Mouse (Mus musculus) MEL (cell line): ENCODE results near the gene Cpne1.

Experiments
- CHD2 ChIP-seq: IDR thresholded peaks from 2 replicates; pipeline ENCODE4 v1.6.1; 2011; ENCODE audit warnings: low read length, improper control_type of control experiment
- CTCF ChIP-seq, 3 experiments: IDR thresholded peaks in 2 of 3; conservative IDR thresholded peaks in 1 of 3; 2 replicates each; pipeline ENCODE4 v1.5.1; 2011 to 2012; ENCODE audit warnings: low read length in 3 of 3, low read depth in 2 of 3, mild to moderate bottlenecking in 2 of 3, improper control_type of control experiment in 1 of 3, inconsistent platforms in 1 of 3, mixed read lengths in 1 of 3, moderate library complexity in 1 of 3; ENCODE audit not compliant: control insufficient read depth in 1 of 3, insufficient read depth in 1 of 3, poor library complexity in 1 of 3, severe bottlenecking in 1 of 3
- EP300 ChIP-seq, 2 experiments: IDR thresholded peaks; 2 replicates each; pipeline ENCODE4 v1.6.1; 2011; ENCODE audit warnings: improper control_type of control experiment in 2 of 2, low read length in 2 of 2, low read depth in 1 of 2, mild to moderate bottlenecking in 1 of 2
- GATA1 ChIP-seq: IDR thresholded peaks from 2 replicates; pipeline ENCODE4 v1.6.1; 2011; ENCODE audit warnings: low read depth, low read length, improper control_type of control experiment
- MAFK ChIP-seq: IDR thresholded peaks from 2 replicates; pipeline ENCODE4 v1.6.1; 2011; ENCODE audit warnings: low read depth, mild to moderate bottlenecking, low read length, improper control_type of control experiment, borderline replicate concordance
- MXI1 ChIP-seq: IDR thresholded peaks from 2 replicates; pipeline ENCODE4 v1.6.1; 2011; ENCODE audit warnings: mild to moderate bottlenecking, low read depth, low read length, improper control_type of control experiment
- NRF1 ChIP-seq: IDR thresholded peaks from 2 replicates; pipeline ENCODE4 v1.6.1; 2014; ENCODE audit warnings: low read depth, mild to moderate bottlenecking, inconsistent platforms, low read length, improper control_type of control experiment, moderate library complexity; ENCODE audit not compliant: poor library complexity, insufficient read depth, severe bottlenecking
- POLR2A ChIP-seq, 2 experiments: IDR thresholded peaks; 2 replicates each; pipeline ENCODE4 v1.6.1; 2011 to 2012; ENCODE audit warnings: low read length in 2 of 2, mild to moderate bottlenecking in 2 of 2, control low read depth in 1 of 2, improper control_type of control experiment in 1 of 2, low read depth in 1 of 2, moderate library complexity in 1 of 2; ENCODE audit not compliant: control insufficient read depth in 1 of 2, insufficient read depth in 1 of 2, poor library complexity in 1 of 2
- TBP ChIP-seq: IDR thresholded peaks from 2 replicates; pipeline ENCODE4 v1.8.0; 2011; ENCODE audit warnings: low read depth, low read length, improper control_type of control experiment
- ZC3H11A ChIP-seq: IDR thresholded peaks from 2 replicates; pipeline ENCODE4 v1.6.1; 2012; ENCODE audit warnings: low read depth, mild to moderate bottlenecking, inconsistent platforms, low read length, improper control_type of control experiment

DNA sequence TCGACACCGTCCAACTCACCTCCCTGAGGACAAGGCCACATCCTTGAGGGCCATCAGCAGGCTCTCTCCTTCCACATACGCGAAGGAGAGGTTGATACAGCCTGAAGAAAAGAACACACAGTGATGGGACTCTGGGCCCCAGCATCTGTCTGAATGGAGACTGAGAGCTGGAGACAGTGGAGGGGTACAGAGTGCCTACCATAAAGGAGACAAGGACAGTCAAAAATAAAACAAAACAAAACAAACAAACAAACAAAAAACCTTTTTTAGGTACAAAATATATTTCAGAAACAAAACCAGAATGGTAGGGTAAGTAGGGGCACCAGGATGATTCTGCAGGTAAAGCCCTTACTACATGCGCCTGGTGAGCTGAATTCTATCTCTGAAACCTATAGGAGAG is 15.2 kb upstream of the Cpne1 start, which contains the start of gene Gm28036:
- no peak for TF ChIP-seq MXI1
- TF ChIP-seq EP300 (IDR thresholded peaks at IDR 0.05; ENCODE audit: low read depth in 1 of 2, low read length in 2 of 2): no peak
- no peak for TF ChIP-seq TBP
- TF ChIP-seq POLR2A (IDR thresholded peaks at IDR 0.05; ENCODE audit: control insufficient read depth in 1 of 2, insufficient read depth in 1 of 2, low read depth in 1 of 2, low read length in 2 of 2, poor library complexity in 1 of 2): no peak
- no peak for TF ChIP-seq NRF1
- no peak for TF ChIP-seq GATA1
- no peak for TF ChIP-seq MAFK
- no peak for TF ChIP-seq ZC3H11A
- TF ChIP-seq CHD2: no peak
- TF ChIP-seq CTCF (IDR thresholded peaks at IDR 0.05 in 2 of 3, conservative IDR thresholded peaks at IDR 0.05 in 1 of 3; ENCODE audit: control insufficient read depth in 1 of 3, insufficient read depth in 1 of 3, low read depth in 2 of 3, low read length in 3 of 3, poor library complexity in 1 of 3, severe bottlenecking in 1 of 3): no peak
